Mouse (Mus musculus): ENCODE data around the gene Gm43302.
A peak's percentile ranks its signal among the peaks of the same experiment; 100 is the strongest.
"Not testable (repeated sequence)": the region's sequence is repeated elsewhere in the genome, so short reads cannot be mapped to it uniquely, and the experiment has no call there.

Gm43302 gene

DNA sequence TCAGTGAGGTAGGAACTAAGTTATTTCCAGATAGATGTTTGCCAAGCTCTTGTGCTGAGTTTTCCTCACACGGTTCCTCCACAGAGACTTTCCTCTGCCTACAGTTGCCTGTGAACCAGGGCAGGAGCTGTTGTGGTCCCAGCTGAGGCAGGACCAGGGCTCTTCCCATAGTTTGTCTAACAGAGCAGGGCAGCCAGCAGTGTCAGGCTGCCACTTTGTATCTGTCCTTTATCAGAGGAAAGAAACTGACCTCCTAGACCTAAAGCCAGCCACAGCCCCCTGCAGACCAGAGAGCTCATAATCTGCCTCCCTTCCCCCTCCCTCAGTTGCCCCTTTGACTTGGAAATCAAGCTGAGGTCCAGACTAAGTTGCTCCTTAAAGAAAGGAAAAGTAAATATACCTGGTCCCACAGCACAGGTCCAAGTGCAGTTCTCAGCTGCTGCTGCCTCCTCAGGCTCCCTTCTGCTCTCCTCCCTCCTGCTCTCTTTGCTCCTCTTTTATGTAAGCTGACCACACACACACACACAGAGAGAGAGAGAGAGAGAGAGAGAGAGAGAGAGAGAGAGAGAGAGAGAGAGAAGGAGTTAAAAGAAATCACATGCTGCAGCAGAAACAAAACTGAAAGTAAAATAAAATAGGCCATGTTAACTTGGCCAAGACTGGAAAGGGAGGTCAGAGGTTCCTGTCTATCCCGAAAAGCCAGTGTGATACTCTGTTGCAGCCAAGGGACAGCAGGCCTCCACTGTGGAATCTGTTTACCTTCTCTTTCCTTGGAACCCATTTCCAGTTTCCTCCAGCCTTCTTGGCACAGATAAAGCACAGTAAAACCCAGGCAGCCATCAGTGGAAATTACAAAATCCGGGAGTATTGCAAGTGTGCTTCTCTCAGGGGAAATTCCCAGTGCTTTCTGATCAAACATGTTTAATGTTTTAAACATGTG is at the start of gene Gm43302, which contains the start of gene Gbp6:
Gm43302 (minus strand) TSS at position 470 of the 940 bp plus-strand sequence.
Gbp6 (minus strand) TSS at position 473 of the 940 bp plus-strand sequence.
- DNase-seq = peak; percentile 70 to 76

DNA sequence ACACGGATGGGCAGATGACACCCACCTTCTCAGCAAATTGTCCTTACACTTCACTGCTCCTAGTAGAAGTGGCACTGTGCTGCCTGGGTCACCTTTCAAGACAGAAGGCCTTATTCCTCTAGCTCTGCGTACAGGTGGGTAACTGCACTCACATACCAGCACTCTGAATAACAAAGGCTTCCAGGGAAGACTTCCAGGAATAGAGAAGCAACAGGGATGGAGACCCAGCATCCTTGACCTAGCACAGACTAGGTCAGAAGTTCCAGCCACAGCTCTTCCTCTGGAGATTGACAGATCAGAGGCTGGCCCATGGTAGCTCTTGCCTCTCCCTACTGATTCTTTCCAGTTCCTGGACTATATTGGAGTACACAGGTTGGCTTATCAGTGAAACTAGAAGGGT is 47.8 kb upstream of the Gm43302 start:
- no peak for DNase-seq

DNA sequence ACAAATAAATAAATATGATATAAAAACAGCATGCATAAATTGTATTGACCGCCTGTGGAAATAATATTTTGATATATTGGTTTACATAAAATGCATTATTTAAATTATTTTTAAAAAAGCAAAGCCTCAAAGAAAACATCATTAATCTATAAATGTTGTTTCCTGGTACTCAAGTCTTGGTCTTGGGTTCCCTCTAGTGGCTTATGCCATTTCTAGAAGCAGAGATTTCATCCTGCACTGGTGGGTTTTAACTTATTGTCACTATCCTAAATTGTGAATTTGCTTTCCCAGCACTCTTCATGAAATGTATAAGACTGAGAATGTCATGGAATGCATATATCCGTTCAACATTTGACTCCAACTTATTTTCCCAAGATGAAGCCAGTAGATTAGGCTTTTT is 29.0 kb upstream of the Gm43302 start:
- DNase-seq = peak; percentile 36 to 63

DNA sequence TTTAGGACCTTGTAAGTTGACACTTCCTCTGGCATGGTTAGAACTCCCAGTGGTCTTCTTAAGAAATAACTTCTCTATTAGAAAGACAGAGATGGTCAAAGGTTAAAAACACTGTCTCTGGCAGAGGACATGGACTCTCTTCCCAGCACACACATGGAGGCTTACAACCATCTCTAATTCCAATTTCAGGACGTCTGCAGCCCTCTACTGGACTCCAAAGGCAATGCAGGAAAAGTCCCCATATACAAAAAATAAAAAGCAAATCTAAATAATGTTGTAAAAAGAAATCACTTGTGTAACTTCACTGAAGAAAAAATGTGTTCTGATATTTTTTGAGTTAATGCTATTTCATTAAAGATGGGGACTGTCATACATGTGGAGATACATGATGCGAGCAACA is 17.4 kb upstream of the Gm43302 start:
- no peak for DNase-seq

DNA sequence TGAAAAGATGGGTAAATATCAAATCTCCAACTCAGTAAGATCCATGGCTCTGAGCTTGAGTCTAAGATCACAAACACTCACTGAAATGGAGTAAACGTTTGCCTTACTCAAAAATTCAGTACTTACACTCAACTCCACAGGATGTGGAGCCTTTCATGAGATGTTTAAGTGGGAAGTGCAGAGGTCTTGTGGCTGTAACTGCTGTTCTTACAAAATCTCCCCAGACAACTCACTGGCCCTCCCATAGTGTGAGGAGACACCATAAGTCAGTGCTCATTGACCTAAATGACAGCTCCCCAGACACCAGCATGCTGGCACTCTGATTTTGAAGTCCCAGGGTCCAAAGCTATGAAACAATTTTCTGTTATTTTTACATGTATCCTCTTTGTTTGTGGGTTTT is 15.7 kb upstream of the Gm43302 start:
- DNase-seq = not testable (repeated sequence)

DNA sequence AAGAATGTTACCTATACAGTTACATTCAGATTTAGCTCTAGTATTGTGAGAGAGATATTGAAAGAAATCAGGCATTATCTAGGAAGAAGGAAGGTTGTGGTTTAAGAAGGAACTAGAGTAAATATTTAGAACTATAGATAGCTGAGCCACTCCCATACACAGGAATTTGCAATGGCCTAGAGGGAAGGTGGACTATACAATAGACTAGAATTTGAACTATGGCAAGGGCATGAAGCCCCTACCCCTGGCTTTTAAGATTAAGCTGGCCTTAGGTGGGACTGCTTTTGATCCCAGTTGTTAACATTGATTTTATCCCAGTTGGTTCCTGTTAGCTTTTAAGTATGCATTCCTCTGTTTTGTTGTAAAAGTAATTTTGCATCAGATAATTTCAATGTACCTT is 13.5 kb upstream of the Gm43302 start:
- DNase-seq = not testable (repeated sequence)

DNA sequence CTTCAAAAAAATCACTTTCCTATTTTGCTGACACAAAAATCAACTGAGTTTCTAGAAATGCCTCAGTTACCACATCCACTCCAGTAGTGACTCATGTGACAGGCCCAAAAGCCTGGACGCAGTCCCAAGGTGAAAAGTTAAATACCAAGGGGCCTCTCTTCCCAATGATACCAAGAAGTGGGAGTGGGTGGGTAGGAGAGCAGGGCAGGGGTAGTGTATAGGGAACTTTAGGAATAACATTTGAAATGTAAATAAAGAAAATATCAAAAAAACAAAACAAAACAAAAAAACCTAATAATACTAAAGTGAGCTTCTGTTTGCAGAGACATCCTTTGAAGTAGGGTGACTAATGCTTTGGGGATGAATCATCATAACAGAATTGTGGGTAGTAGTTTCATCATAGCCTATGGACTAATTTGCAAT is 12.7 kb upstream of the Gm43302 start:
- DNase-seq = no peak

DNA sequence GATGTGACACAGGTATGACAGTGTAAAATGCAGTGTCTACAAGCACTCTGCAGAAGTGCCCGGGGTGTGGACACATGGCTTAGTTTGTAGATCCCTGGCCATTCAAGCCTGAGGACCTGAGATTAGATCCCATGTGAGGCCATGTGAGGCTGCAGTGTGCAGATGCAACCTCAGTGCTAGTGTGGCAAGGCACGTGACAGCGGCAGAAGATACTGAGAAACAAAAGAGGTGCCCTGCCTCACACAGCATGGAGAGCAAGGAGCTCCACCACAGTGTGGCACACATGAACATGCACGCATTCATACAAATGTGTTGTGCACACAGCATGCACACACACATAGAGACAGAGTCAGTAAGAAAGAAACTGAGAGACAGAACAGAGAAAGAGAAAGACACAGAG is 12.2 kb upstream of the Gm43302 start:
- DNase-seq = not testable (repeated sequence)

DNA sequence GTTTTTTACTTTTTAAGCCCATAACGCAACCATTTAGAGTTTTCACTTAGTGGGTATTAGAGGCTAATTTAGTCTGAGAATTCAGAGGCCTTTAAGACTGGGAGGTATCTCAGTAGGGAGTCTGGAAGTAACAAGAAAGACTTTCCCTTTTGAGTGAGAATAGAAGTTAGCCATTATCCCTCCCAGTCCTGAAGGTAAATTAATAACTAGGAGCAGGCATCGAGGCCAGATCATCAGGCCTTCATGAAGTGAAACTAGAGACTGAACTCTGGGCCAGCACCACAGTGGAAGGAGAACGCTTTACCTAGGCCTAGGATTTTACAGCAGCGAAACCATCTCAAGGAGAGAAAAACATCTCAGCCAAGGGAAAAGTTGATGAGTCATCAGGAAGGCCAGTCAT is 8.5 kb upstream of the Gm43302 start:
- no peak for DNase-seq

DNA sequence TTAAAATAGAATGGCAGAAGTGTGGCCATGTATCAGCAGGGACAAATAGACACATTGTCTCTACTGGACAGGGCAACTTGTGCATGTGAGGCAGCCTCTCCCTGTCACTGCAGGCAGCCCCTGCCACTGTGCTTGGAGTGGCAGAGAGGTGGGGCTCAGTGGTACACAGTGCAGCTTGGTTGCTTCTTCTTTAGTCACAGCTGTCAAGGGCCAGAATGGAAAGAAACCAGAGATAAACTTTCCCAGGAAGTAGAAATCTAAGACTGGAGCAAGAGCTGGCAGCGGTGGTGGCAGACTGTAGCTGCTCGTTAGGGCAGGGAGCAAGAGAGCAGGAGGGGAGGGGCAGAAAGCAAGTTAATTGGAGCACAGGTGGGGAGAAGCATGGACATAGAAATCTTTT is 8.0 kb upstream of the Gm43302 start:
- no peak for DNase-seq

DNA sequence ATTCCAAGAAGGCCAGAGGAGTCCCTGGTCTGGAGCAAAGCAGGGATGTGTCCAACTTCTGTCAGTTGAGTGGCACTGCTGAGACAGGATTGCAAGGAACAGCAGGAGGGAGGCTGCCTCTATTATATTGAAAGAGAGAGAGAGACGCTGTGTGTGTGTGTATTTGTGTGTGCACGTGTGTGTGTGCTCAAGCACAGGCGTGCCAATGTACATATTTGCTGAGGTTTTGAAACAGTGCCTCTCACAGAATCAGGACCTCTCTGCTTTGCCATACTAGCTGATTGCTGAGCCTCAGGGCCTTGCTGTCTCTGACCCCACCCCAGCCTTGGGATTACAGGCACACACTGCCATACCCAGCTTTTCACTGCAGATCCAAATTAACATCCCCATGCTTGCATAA is 2.3 kb upstream of the Gm43302 start:
- DNase-seq = no peak

DNA sequence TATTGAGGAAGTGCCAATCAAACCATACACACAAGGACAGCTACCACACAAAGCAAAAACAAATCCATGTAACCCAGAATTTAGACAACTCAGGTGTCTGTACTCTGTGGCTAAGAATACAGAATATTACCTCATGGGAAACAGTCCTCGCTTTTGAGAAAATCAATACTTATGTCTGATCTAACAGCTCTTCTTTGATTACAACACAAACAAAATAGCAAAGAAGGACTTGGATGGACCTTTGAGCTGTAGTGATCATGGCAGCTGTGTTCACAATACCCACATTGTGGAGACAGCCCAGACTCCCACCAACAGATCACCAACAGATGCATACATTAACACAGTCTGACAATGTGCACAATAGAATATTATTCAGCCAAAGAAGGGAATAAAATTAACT is 1.0 kb downstream of the Gm43302 start:
- no peak for DNase-seq

DNA sequence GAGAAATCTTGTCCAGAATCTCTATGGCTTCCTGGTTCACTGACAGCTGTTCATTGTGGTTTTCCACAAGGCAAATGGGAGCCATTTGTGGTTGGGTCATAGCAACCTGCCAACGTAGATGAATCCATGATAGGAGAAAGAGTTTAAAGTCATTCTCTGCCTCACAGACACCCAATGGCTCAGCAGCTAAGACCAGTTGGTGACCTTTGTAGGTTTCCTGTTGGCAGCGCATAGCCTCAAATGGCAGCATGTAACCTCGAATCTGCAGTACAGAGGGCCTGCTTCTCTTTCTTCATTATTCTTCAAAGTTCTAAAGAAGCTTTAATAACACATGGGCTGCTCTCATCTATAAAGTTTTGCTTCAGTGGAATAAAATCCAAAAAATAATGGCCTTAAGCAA is 2.6 kb downstream of the Gm43302 start:
- DNase-seq = not testable (repeated sequence)

DNA sequence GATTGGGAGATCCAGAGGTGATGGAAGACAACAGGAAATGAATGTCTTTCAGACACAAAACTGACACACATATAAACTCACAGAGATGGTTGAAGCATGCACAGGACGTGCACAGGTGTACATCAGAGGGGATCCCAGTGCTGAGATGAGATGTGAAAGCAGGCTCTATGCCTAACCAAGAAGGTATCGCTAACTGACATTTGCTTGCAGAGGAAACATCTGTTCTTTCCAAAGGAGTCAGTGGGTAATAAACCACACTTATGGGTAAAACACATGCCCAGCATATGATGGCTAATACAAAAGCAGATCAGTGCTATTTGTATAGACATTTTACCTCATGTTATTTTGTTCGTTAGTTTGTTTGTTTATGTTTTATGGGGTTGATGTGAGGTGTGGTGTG is 32.8 kb downstream of the Gm43302 start:
- not testable (repeated sequence) for DNase-seq

DNA sequence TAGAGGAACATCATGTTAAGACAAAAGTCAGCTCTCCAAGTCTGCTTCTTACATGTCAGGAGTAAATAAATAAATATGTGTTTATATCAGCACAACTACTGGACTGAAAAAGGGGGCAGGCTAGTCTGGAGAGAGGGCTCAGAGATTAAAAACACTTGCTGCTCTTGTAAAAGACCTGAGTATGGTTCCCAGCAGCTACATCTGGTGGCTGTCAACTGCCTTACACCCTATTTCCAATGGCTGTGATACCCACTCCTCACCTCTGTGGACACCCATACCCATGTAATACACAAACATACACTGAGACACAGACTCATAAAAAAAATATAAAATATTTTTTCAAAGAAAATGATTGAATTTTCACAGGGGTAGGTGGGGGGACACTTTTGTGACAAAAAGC is 41.0 kb downstream of the Gm43302 start:
- DNase-seq = no peak

DNA sequence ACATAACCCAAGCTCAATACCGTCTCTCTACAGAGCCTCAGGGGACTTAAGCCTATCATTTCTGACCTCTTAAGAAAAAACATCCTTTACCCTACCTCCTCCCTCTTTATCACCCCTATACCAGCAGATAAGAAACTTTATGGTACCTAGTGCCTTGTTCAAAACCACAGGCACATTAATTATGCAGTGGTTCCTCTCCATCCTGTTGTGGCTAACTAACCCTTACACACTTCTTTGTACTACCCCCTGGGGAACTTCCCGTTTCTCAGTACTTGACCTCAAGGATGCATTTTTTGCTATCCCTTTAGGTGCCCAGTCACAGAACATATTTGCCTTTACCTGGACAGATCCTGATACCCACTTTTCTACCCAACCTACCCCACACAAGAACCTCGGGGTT is 48.8 kb downstream of the Gm43302 start:
- DNase-seq = not testable (repeated sequence)

DNA sequence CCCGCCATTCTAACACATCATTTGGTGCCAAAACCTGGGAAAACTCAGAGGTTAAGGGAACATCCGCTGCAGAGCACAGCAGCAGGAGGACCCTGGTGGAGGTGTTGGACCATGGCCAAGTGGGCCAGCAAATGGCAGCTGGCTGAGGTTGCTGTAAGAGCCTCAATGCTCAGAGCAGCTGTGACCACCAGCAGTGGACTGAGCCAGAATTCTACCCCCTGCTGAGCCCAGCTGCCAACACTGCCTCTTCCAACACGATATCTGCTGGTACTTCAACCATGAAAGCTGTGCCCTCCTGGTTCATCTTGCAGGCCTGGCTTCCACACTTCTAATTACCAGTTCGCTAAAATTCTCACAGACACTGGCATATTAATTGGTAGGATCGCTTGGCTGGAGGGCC is 52.5 kb downstream of the Gm43302 start:
- peak; percentile 84 to 85 for DNase-seq

DNA sequence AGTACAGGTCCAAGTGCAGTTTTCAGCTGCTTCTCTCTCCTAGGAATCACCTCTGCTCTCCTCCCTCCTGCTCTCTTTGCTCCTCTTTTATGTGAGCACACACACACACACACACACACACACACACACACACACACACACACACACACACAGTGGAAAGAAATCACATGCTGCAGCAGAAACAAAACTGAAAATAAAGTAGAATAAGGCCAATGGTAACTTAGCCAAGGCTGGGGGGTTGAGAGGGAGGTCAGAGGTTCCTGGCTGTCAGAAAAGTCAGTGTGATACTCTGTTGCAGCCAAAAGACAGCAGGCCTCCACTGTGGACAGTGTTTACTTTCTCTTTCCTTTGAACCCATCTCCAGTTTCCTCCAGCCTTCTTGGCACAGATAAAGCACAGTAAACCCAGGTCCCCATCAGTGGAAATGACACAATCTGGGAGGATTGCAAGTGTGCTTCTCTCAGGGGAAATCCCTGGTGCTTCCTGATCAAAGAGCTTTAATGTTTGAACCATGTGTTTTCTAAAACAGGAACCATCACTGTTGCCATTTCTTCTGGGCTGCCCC is 53.9 kb downstream of the Gm43302 start, which contains the start of gene Gbp10:
Gbp10 (minus strand) TSS at position 51 of the 565 bp plus-strand sequence.
- peak; percentile 9 to 22 for DNase-seq

DNA sequence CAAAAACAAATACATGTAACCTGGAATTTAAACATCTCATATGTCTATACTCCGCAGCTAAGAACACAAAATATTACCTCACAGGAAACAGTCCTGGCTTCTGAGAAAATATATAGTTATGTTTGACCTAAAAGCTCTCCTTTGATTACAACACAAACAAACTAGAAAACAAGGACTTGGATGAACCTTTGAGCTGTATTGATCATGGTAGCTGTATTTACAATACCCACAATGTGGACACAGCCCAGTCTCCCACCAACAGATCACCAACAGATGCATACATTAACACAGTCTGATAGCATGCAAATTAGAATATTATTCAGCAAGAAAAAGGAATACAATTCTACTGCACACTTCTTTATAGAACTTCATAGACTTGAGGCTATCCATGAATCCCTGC is 55.1 kb downstream of the Gm43302 start:
- DNase-seq = not testable (repeated sequence)

DNA sequence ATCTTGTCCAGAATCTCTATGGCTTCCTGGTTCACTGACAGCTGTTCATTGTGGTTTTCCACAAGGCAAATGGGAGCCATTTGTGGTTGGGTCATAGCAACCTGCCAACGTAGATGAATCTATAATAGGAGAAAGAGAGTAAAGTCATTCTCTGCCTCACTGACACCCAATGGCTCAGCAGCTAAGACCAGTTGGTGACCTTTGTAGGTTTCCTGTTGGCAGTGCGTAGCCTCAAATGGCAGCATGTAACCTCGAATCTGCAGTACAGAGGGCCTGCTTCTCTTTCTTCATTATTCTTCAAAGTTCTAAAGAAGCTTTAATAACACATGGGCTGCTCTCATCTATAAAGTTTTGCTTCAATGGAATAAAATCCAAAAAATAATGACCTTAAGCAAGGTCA is 57.5 kb downstream of the Gm43302 start:
- not testable (repeated sequence) for DNase-seq

DNA sequence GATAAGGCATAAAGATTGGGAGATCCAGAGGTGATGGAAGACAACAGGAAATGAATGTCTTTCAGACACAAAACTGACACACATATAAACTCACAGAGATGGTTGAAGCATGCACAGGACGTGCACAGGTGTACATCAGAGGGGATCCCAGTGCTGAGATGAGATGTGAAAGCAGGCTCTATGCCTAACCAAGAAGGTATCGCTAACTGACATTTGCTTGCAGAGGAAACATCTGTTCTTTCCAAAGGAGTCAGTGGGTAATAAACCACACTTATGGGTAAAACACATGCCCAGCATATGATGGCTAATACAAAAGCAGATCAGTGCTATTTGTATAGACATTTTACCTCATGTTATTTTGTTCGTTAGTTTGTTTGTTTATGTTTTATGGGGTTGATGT is 84.5 kb downstream of the Gm43302 start:
- not testable (repeated sequence) for DNase-seq

DNA sequence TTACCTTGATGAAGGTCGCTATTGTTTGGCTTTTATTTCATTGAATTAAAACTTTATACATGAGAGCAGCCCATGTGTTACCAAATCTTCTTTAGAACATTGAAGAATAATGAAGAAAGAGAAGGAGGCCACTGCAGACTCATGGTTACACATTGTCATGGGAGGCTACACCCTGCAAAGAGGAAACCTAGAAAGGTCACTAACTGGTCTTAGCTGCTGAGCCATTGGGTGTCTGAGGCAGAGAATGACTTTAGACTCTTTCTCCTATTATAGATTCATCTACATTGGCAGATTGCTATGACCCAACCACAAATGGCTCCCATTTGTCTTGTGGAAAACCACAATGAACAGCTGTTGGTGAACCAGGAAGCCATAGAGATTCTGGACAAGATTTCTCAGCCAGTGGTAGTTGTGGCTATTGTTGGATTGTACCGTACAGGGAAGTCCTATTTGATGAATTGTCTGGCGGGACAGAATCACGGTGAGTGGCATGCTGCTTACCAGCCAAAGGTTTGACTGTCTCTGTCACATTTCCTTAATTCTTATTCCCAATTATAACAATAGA is 92.6 kb downstream of the Gm43302 start:
- DNase-seq = not testable (repeated sequence)

DNA sequence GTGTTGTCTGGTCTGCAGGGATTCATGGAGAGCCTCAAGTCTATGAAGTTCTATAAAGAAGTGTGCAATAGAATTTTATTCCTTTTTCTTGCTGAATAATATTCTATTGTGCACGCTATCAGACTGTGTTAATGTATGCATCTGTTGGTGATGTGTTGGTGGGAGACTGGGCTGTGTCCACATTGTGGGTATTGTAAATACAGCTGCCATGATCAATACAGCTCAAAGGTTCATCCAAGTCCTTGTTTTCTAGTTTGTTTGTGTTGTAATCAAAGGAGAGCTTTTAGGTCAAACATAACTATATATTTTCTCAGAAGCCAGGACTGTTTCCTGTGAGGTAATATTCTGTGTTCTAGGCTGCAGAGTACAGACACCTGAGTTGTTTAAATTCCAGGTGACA is 94.3 kb downstream of the Gm43302 start:
- DNase-seq = not testable (repeated sequence)

Data from cerebellum, postnatal 10 days (tissue).